Comparison of ENCODE assay signal across 8 mouse cellular contexts in the genomic region with DNA sequence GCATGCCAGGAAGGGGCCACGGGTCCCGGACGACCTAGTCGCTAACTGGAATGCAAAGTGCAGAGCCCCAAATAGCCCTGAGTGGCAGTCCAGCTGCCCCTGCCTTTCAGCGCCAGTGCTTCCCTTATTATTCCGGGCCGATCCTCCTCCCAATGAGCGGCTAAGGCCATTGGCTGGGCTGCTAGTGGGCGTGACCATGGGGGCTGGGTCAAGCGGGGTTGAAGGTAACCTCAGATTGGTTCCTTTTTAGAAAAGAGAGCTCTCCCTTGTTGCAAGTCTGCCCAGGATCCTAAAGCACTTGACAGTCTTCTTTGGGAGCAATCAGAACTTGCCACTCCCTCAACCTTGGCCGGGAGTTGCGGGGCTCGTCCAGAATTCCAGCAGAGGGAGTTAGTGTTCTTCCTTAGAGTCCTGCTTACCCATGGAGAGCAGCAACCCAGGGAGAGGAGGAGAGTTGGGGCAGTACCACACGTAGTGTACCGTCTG. TPM values are rescaled to one million over a fixed set of nuclear protein-coding genes. Genes with fewer than 3 reads are reported as not detected.
DNase-seq lines count a peak whose midpoint lies in the region; ATAC-seq and TF ChIP-seq lines count a peak whose summit lies in the region.

No protein-coding gene starts in this region.

- no peaks in the 10 kb centered on the region for H3K9me3 ChIP-seq in erythroblast, embryonic 14.5 days (ENCODE audit: control insufficient read depth, low read length)
- no peaks in the 10 kb centered on the region for H3K9me3 ChIP-seq in heart, embryonic 12.5 days (replicated peaks)
- no peaks in the 10 kb centered on the region for H3K9me3 ChIP-seq in kidney, embryonic 16.5 days (ENCODE audit: low read length)

- under 1% methylated on average over 15 of the region's 15 CpGs for WGBS in heart, embryonic 12.5 days
- under 1% methylated on average over 15 of the region's 15 CpGs for WGBS in kidney, embryonic 16.5 days
- under 1% methylated on average over 15 of the region's 15 CpGs for WGBS in liver, adult 2 months

- H3K4me3 ChIP-seq in erythroblast, embryonic 14.5 days (replicated peaks): peak overlapping the region; percentile 71
- peak overlapping the region; percentile 67 for H3K4me3 ChIP-seq in heart, embryonic 12.5 days
- peak overlapping the region; percentile 60 for H3K4me3 ChIP-seq in kidney, embryonic 16.5 days (ENCODE audit: low read length)
- H3K4me3 ChIP-seq in liver, adult 2 months (ENCODE audit: insufficient read depth, low read depth, low read length): peak overlapping the region; percentile 79

- peak overlapping the region; percentile 82 for H3K27ac ChIP-seq in heart, embryonic 12.5 days (ENCODE audit: poor library complexity, severe bottlenecking)
- peak overlapping the region; percentile 70 for H3K27ac ChIP-seq in kidney, embryonic 16.5 days (ENCODE audit: low read length)
- peak overlapping the region; percentile 82 for H3K27ac ChIP-seq in liver, adult 2 months (replicated peaks; ENCODE audit: insufficient read depth, low read depth, low read length)

- peak; percentile 78 for DNase-seq in CD4-positive, CD25-positive, alpha-beta regulatory T cell, adult 2 months (ENCODE audit: low read depth, low spot score)
- DNase-seq in brain, adult 2 months (ENCODE audit: low read depth, low spot score): peak; percentile 91
- peak; percentile 93 for DNase-seq in liver, adult 2 months (ENCODE audit: extremely low read depth, low read depth, low spot score)
- peak; percentile 54 to 72 for DNase-seq in monocyte, adult 2 months (ENCODE audit: low read depth in 1 of 2, low spot score in 2 of 2)
- DNase-seq in splenic B cell, adult 2 months (ENCODE audit: low read depth, low spot score): peak; percentile 85

- H3K36me3 ChIP-seq in erythroblast, embryonic 14.5 days (ENCODE audit: control insufficient read depth): no peaks in the 10 kb centered on the region
- no peaks in the 10 kb centered on the region for H3K36me3 ChIP-seq in heart, embryonic 12.5 days
- no peaks in the 10 kb centered on the region for H3K36me3 ChIP-seq in kidney, embryonic 16.5 days (ENCODE audit: insufficient read depth, low read length)
- no peaks in the 10 kb centered on the region for H3K36me3 ChIP-seq in liver, adult 2 months (ENCODE audit: control insufficient read depth, insufficient read depth, low read length)
- H3K36me3 ChIP-seq in splenic B cell, adult 2 months (ENCODE audit: control insufficient read depth, insufficient read depth, low read length, poor library complexity, severe bottlenecking): no peaks in the 10 kb centered on the region

- TF ChIP-seq CTCF in liver, adult 2 months (IDR thresholded peaks at IDR 0.05; ENCODE audit: low read depth, low read length): peak; percentile 36

- H3K4me2 ChIP-seq in heart, embryonic 12.5 days: peak overlapping the region; percentile 99
- peak overlapping the region; percentile 79 for H3K4me2 ChIP-seq in kidney, embryonic 16.5 days (replicated peaks; ENCODE audit: low read depth, low read length)

- no peaks in the 10 kb centered on the region; the same call in 1 of the 2 replicates for H3K79me2 ChIP-seq in liver, adult 2 months (ENCODE audit: control insufficient read depth, insufficient read depth, low read length)

- peak; percentile 87 for ATAC-seq in heart, embryonic 12.5 days (ENCODE audit: insufficient number of reproducible peaks, low FRiP score)
- ATAC-seq in kidney, embryonic 16.5 days (ENCODE audit: low FRiP score, low TSS enrichment): peak; percentile 80

- H3K4me1 ChIP-seq in erythroblast, embryonic 14.5 days (ENCODE audit: control insufficient read depth): peaks cover 40% of the 10 kb centered on the region
- peaks cover 35% of the 10 kb centered on the region for H3K4me1 ChIP-seq in heart, embryonic 12.5 days (replicated peaks)
- peaks cover 31% of the 10 kb centered on the region for H3K4me1 ChIP-seq in kidney, embryonic 16.5 days (ENCODE audit: insufficient read depth, low read length)
- H3K4me1 ChIP-seq in liver, adult 2 months (ENCODE audit: control insufficient read depth, insufficient read depth, low read length): peaks cover 12% of the 10 kb centered on the region

- peaks cover 6% of the 10 kb centered on the region for H3K27me3 ChIP-seq in erythroblast, embryonic 14.5 days (ENCODE audit: control insufficient read depth)
- peaks cover 11% of the 10 kb centered on the region for H3K27me3 ChIP-seq in heart, embryonic 12.5 days (replicated peaks)
- H3K27me3 ChIP-seq in kidney, embryonic 16.5 days (ENCODE audit: insufficient read depth, low read length): no peaks in the 10 kb centered on the region
- H3K27me3 ChIP-seq in liver, adult 2 months (ENCODE audit: control insufficient read depth, insufficient read depth, low read length): no peaks in the 10 kb centered on the region
- no peaks in the 10 kb centered on the region for H3K27me3 ChIP-seq in splenic B cell, adult 2 months (ENCODE audit: control insufficient read depth, insufficient read depth, low read length, poor library complexity, severe bottlenecking)

- H3K9ac ChIP-seq in heart, embryonic 12.5 days: peak overlapping the region; percentile 76; the same call in 1 of the 2 replicates
- peak overlapping the region; percentile 67 for H3K9ac ChIP-seq in kidney, embryonic 16.5 days (replicated peaks; ENCODE audit: low read length)
- H3K9ac ChIP-seq in liver, adult 2 months (ENCODE audit: low read depth, low read length): peak overlapping the region; percentile 81

- TF ChIP-seq POLR2A in liver, adult 2 months (IDR thresholded peaks at IDR 0.05; ENCODE audit: extremely low read depth, insufficient read depth, low read length): peak; percentile 99

RNA-seq across cellular contexts. Expression of a gene that starts 1.2 kb away (rescaled TPM):
- 1.3 and 2.0 TPM in 2 replicates for polyA plus RNA-seq in erythroblast, embryonic 14.5 days (2012)
- 29.0 and 30.0 TPM in 2 replicates for polyA plus RNA-seq in heart, embryonic 12.5 days (2016; fragmentation: Nextera tagmentation; extraction: Ambion mirVana)
- 15.6 and 16.4 TPM in 2 replicates for polyA plus RNA-seq in kidney, embryonic 16.5 days (2015; fragmentation: Nextera tagmentation; extraction: Ambion mirVana)
- total RNA-seq in liver, adult 2 months (2014; rRNA removed): 12.2 and 15.0 TPM in 2 replicates
- polyA plus RNA-seq in liver, adult 2 months (2012; rRNA removed): 115 and 120 TPM in 2 replicates

RNA-seq across cellular contexts. Expression of a gene that starts 18.0 kb away (rescaled TPM):
- polyA plus RNA-seq in erythroblast, embryonic 14.5 days (2012): 9.2 and 15.0 TPM in 2 replicates
- polyA plus RNA-seq in heart, embryonic 12.5 days (2016; fragmentation: Nextera tagmentation; extraction: Ambion mirVana): 228 and 236 TPM in 2 replicates
- polyA plus RNA-seq in kidney, embryonic 16.5 days (2015; fragmentation: Nextera tagmentation; extraction: Ambion mirVana): 305 and 314 TPM in 2 replicates
- total RNA-seq in liver, adult 2 months (2014; rRNA removed): 44.9 and 49.4 TPM in 2 replicates
- 32.3 and 37.2 TPM in 2 replicates for polyA plus RNA-seq in liver, adult 2 months (2012; rRNA removed)

RNA-seq across cellular contexts. Expression of a gene that starts 38.5 kb away (rescaled TPM):
- polyA plus RNA-seq in erythroblast, embryonic 14.5 days (2012): 48.3 and 49.3 TPM in 2 replicates
- 9.3 and 11.7 TPM in 2 replicates for polyA plus RNA-seq in heart, embryonic 12.5 days (2016; fragmentation: Nextera tagmentation; extraction: Ambion mirVana)
- 5.7 and 6.4 TPM in 2 replicates for polyA plus RNA-seq in kidney, embryonic 16.5 days (2015; fragmentation: Nextera tagmentation; extraction: Ambion mirVana)
- total RNA-seq in liver, adult 2 months (2014; rRNA removed): 3.1 and 3.4 TPM in 2 replicates
- polyA plus RNA-seq in liver, adult 2 months (2012; rRNA removed): 3.2 and 6.3 TPM in 2 replicates

RNA-seq across cellular contexts. Expression of a gene that starts 47.8 kb away (rescaled TPM):
- 0.01 TPM in 1 of 2 replicates, not detected in the other for polyA plus RNA-seq in erythroblast, embryonic 14.5 days (2012)
- polyA plus RNA-seq in heart, embryonic 12.5 days (2016; fragmentation: Nextera tagmentation; extraction: Ambion mirVana): 0.81 and 0.87 TPM in 2 replicates
- polyA plus RNA-seq in kidney, embryonic 16.5 days (2015; fragmentation: Nextera tagmentation; extraction: Ambion mirVana): 5.4 and 6.8 TPM in 2 replicates
- total RNA-seq in liver, adult 2 months (2014; rRNA removed): 0.09 and 0.40 TPM in 2 replicates
- polyA plus RNA-seq in liver, adult 2 months (2012; rRNA removed): 0.27 and 0.31 TPM in 2 replicates

Comparison
In these comparisons a context has a peak if more than half of its experiments do, and no peak if none do; other contexts are left out.
1. Peak in every context shown above with its lines: DNase-seq, ATAC-seq, H3K4me3 ChIP-seq and H3K27ac ChIP-seq.